Mouse (Mus musculus) layer of hippocampus, adult 11-12 months (tissue): Measurements from ENCODE around the gene Hist3h2ba.

ENCODE experiments used
- DNase-seq: peaks from one replicate; pipeline ENCODE4 v3.0.0; 2022; ENCODE audit warnings: low spot score

Hist3h2ba gene

DNA sequence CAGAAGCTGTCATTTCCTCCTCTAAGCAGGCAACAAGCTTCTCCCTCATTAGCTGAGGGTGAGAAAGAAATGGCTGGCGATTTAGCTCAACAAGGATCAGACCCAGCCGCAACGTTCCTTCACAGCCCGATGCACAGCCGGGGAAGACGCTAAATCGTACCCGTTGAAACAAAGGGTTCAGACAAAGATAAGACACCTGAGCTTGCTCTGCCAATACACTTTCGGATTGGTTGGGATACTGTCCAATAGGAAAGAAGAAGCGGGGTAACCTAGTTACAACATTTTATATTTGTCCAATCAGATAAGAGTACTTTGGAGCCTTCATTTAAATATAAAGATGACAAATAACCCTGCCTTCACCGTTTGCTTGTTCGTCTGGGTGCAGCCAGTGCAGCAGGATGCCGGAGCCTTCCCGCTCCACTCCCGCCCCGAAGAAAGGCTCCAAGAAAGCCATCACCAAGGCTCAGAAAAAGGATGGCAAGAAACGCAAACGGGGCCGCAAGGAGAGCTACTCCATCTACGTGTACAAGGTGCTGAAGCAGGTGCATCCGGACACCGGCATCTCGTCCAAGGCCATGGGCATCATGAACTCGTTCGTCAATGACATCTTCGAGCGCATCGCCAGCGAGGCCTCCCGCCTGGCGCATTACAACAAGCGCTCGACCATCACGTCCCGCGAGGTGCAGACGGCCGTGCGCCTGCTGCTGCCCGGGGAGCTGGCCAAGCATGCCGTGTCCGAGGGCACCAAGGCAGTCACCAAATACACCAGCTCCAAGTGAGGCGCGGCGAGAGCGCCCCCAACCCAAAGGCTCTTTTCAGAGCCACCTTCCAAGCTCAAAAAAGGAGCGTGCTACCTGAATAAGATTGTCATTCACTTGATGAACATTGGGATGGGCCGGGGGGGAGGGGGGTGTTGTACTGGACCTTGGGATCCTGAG is at the start of gene Hist3h2ba:
Hist3h2ba (plus strand) TSS at position 379 of the 938 bp plus-strand sequence.
- peak; percentile 80 for DNase-seq

DNA sequence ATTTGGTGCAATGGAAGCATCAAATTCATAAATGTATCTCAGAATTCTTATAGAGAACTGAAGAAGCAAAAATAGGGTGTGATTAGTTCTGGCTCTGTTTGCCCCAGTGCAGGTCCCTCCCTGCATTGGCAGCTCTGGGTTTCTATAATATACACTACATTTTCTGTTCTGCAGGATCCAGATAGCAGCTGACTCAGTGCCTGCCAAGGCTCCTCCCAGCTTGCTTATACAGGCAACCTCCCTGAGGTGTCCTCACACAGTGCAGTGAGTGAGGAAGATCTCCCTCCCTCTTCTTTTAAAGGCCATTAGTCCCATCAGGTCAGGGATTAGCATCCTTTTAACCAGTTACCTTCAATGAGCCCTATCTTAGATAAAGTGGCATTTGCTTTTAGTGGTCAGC is 47.6 kb upstream of the Hist3h2ba start:
- DNase-seq = no peak

- DNase-seq = peak; percentile 95
These were observed 45.0 kb upstream of the Hist3h2ba start, which contains the start of gene Zfp39 for GRCm38 (mm10) chr11:58903511-58904409. TSS of gene Zfp39 (minus strand) at chr11:58904225.

DNA sequence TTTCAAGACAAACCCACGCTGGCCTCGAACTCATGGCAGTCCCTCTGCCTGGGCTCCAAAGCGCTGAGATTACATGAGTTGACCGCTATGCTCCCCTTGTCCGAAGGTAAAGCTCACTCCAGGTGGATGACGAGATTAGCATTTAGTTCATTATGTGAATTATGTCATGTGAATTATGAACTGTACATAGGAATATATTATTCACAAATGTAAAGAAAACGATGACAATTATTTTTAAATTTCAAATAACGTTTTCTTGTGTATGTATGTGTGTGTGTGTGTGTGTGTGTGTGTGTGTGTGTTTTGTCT is 44.4 kb upstream of the Hist3h2ba start:
- DNase-seq = no peak

DNA sequence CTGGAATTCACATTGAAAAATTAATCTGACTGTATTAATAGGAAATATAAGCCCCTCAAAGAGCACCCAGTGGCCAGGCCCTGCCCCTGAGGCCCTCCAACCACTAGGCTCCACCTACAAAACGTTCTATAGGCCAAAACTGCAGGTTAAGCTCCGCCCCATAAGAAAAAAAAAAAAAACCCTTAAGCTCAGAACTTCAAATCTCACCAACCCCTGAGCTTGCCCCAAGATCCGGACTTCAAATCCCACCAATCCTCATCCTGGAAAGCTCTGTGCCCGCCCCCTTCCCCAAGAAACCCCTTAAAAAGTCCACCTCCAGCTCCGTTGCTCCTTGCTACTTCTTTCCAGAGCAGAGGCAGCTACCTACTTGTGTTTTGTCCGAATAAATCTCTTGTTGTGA is 43.9 kb upstream of the Hist3h2ba start:
- DNase-seq = no peak

GRCm38 (mm10) chr11:58913776-58914175 is 34.9 kb upstream of the Hist3h2ba start:
- DNase-seq = no peak

DNA sequence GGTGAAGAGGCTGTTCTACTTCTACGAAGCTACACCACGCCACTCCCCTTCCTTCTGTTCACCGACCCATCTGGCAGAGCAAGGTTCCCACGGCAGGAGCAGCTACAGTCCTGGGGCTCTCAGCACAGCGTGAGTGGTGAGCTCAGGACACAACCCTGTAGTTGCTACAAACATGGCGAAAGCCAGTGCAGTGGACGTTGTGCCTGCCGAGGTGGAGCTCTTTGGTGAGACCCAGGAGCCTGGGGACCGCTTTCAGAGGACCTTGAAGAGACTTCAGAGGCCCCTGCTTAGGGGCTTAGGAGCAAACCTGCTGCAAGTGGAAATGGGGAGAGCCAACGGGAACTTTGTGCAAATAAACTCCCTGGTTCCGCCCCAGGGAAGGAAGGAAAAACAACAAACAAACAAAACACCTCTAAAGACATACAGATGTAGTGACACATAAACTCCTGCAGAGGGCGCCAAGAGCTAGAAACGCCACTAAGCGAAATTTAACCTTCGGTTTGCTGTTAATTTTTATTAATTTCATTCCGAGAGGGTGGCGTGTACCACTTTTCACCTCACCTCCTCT is 34.2 kb upstream of the Hist3h2ba start:
- no peak for DNase-seq

GRCm38 (mm10) chr11:58916879-58917744 is 31.6 kb upstream of the Hist3h2ba start:
- DNase-seq = no peak

DNA sequence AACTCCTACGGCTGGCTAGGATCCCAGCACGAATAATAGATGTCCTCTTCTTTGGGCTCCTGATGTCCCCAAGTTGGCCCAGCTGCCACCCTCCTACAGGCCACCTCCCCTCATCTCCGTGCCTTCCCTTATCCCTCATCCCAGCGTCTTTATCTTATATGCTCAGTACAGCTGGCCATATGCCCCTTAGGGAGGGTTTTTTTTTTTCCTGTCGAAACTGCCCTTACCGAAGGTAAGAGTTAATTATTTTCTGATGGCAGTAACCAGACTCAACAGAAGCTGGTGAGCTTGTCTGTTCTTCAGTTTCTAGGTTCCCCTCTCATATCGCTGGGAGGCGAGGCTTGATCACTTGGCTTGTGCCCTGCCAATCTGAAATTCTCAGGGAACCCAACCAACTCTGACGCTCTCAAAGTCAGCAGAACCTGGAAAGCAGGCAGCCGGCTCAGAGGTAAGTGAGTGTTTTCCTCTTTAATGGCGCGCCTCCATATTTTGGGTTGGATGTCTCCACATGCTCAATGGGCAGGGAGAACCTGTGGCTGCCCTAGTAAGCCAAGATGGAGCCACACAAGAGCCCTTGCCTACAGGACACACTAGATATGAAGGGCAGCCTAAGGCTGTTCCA is 30.9 kb upstream of the Hist3h2ba start, which contains the start of gene Btnl10:
Btnl10 (plus strand) TSS at position 164 of the 622 bp plus-strand sequence.
- no peak for DNase-seq

GRCm38 (mm10) chr11:58918759-58919158 is 30.0 kb upstream of the Hist3h2ba start:
- DNase-seq = no peak

DNA sequence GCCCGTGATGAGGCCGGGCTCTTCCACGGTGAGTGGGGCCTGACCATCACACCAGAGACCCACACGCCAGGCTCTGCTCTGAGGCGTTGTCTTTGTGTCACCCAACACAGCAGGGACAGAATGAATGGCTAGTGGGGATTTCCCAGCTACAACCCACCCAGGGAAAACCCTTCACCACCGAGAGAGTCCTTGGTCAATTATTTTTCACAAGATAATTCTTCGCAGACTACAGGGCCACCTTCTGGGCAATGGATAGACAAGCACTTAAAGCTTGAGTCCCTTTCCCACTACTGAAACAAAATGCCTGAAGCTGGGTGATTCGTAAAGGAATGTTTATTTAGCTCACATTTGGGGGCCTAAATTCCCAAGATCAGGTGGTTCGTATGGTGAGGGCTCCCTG is 26.3 kb upstream of the Hist3h2ba start:
- DNase-seq = no peak

GRCm38 (mm10) chr11:58926651-58927050 is 22.1 kb upstream of the Hist3h2ba start:
- DNase-seq = no peak

DNA sequence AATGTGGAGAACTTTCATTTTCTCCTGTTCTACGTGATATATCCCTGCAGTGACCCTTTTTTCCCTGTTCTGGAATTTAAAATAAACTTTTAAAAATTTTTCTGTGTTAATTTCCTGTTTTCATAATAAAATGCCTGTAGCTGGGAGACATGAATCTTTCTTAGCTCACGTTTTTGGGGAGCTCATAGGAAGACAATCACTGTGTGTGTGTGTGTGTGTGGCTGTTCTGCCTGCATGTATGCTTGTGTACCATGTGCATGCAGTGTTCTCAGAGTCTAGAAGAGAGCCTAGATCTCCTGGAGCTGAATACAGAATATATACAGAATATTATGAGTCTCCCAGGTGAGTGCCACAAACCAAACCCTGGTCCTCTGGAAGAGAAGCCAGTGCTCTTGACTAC is 21.7 kb upstream of the Hist3h2ba start:
- no peak for DNase-seq

DNA sequence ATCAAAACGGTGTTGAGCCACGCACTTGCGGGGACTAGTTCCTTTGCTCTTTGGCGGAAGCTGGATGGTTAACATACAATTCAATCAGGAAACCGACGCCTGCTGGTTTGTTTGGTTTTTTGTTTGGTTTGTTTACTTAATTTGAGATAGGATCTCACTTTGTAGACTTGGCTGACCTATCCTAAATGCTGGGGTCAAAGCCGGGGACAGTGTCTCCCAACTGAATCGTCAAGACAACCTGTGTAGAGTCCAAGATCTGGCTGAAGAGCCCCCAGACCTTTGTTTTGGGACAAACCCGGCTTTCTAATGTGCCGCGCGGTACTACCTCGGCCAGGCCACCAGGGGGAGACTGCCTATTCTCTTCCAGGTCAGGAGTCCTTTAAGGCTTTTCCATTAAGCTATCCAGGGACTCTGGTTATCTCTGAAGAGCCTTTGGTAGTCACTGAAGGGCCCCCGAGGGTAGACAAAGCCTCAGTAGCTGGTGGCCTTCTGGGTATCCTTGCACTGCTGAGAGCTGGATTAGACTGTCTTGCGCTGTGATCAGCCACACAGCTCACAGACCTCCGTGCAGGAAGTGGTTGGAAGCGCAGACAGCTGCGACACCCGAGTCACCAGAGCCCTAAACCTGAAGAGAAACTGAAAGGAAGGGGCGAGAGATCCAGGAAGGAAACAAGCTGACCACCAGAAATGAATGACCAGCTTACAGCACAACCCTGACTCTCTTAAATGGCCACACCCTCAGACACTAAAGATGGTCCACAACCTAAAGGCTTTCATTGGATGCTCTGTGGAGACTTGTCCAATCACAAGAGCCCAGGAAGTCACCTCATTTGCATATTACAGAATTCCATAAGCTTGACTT is 20.7 kb upstream of the Hist3h2ba start:
- DNase-seq = peak; percentile 52

GRCm38 (mm10) chr11:58929055-58929454 is 19.7 kb upstream of the Hist3h2ba start:
- no peak for DNase-seq

DNA sequence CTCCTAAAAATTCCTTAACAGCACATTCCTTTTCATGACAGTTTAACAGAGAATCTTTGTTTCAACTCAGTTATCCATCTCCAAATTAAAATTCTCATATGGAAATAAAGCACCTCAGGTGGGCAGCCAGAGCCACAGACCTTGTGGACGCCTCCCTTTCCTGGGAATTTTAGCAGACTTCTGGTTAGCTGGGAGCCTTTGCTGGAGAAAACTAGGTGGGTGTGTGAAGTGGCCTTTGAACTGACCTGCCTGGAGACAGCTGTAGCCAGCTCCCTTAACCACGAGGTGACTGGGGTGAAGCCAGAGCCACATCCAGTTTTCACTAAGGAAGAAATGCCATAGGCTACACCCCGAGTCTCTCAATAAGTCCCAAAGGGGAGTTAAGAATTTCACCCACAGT is 19.1 kb upstream of the Hist3h2ba start:
- no peak for DNase-seq

DNA sequence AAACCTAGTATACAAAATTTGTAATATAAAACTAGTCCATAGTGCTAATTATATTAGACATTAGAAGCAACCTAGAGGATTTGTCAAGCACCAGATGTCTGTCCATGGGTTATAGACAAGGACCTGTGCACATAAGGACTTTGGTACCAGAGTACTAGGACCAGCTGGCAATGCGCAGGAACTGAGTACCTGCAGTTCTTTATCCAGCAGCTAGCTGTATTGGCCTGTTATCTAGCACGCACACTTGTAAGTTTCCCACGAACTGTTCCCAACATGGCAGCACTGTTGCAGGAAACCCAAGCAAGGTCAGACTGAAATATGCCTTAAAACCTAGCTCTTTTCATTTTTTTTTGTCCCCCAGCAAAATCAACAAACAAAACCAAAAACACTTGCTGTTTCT is 18.5 kb upstream of the Hist3h2ba start:
- no peak for DNase-seq

DNA sequence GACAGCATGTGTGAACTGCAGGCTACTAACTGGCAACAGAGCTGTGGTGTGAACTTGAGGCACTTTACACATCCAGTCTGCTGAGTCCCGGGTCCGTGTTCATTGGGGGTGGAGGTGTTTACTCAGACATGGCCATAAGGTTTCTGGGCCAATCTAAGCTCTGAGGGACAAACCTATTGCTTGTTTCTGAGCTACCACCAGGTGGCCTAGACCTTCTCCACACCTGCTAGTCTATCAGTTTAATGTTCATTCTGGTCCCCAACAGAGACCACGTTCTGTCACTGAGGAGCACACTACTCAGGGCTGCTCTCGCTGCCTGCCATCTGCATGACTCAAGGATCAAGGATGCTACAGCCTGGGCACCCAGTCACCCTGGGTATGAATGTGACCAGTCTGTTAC is 17.1 kb upstream of the Hist3h2ba start:
- no peak for DNase-seq

GRCm38 (mm10) chr11:58937909-58938308 is 10.8 kb upstream of the Hist3h2ba start:
- no peak for DNase-seq
